Comparison of ENCODE assay signal across 24 mouse cellular contexts in genomic region chr9:99437781-99438565, GRCm38 (mm10). TPM values are rescaled to one million over a fixed set of nuclear protein-coding genes. Genes with fewer than 3 reads are reported as not detected.
A peak's percentile ranks its signal among the peaks of the same experiment; 100 is the strongest.
DNase-seq lines count a peak whose midpoint lies in the region; ATAC-seq and TF ChIP-seq lines count a peak whose summit lies in the region.
"Had no signal": no experiment of that assay in that cellular context is flagged by ENCODE, and none has a peak within 500 bp of the region (broad histone marks: within the 10 kb centered on the region; RNA-seq: fewer than 3 reads in every experiment).

No protein-coding gene starts in this region.

- no peak for ATAC-seq in heart, postnatal 0 days (ENCODE audit: insufficient read depth, low read depth)
- no peak for ATAC-seq in lung, postnatal 0 days
- ATAC-seq: CD4-positive, CD25-positive, alpha-beta regulatory T cell, adult 4 months had no signal

- no peak overlapping the region for H3ac ChIP-seq in myocyte (ENCODE audit: control insufficient read depth, insufficient read length)

- intact Hi-C loops in heart, postnatal 25 days (cut with DNase I), result loop anchor here (5.0 kb wide), 2 partner anchors 61 to 196 kb away; partner anchors contain the start of gene Cep70

- TF ChIP-seq EP300 in heart, postnatal 0 days (IDR thresholded peaks at IDR 0.05; ENCODE audit: low read depth), result no peak
- TF ChIP-seq EP300 in lung, postnatal 0 days (IDR thresholded peaks at IDR 0.05), result no peak

- H3K4me1 ChIP-seq in heart, postnatal 0 days (ENCODE audit: control insufficient read depth, insufficient read depth), result peaks cover 5% of the 10 kb centered on the region; the same call in 1 of the 2 replicates
- peaks cover 8% of the 10 kb centered on the region; the same call in 1 of the 2 replicates for H3K4me1 ChIP-seq in lung, postnatal 0 days (ENCODE audit: insufficient read depth, low read depth, low read length)

- no peaks in the 10 kb centered on the region for H3K9me3 ChIP-seq in heart, postnatal 0 days (replicated peaks; ENCODE audit: control insufficient read depth, low read length)
- H3K9me3 ChIP-seq in lung, postnatal 0 days (ENCODE audit: low read length), result no peaks in the 10 kb centered on the region
- H3K9me3 ChIP-seq: embryonic facial prominence, embryonic 13.5 days; hindbrain, embryonic 15.5 days; limb, embryonic 15.5 days; midbrain, embryonic 10.5 days; stomach, embryonic 15.5 days had no signal

- peak; percentile 25 for DNase-seq in cerebellum, adult 11-12 months
- no peak for DNase-seq in cerebellum, postnatal 14 days
- no peak for DNase-seq in heart, postnatal 0 days (ENCODE audit: low spot score)
- DNase-seq in heart, postnatal 25 days (ENCODE audit: low spot score), result no peak
- DNase-seq in lung, postnatal 0 days (ENCODE audit: low spot score), result no peak
- DNase-seq in lung, postnatal 10 days, result no peak
- no peak for DNase-seq in spleen, adult 12 weeks (ENCODE audit: low spot score)
- DNase-seq: adrenal gland, postnatal 10 days; gastrocnemius, postnatal 25 days; kidney, adult 18-20 months; kidney, postnatal 10 days; lung, postnatal 4 days; right cerebral cortex, adult 18-20 months had no signal

- no peaks in the 10 kb centered on the region for H3K36me3 ChIP-seq in heart, postnatal 0 days (replicated peaks; ENCODE audit: control insufficient read depth, insufficient read depth, low read length)
- no peaks in the 10 kb centered on the region for H3K36me3 ChIP-seq in lung, postnatal 0 days (ENCODE audit: insufficient read depth, low read length)
- no peaks in the 10 kb centered on the region for H3K36me3 ChIP-seq in myocyte (ENCODE audit: control insufficient read depth, insufficient read depth)
- H3K36me3 ChIP-seq: embryonic facial prominence, embryonic 13.5 days; hindbrain, embryonic 15.5 days; limb, embryonic 15.5 days; midbrain, embryonic 10.5 days; stomach, embryonic 15.5 days had no signal

- H3K4me2 ChIP-seq in heart, postnatal 0 days (ENCODE audit: low read depth, low read length), result peak overlapping the region; percentile 94; the same call in 1 of the 2 replicates
- H3K4me2 ChIP-seq in lung, postnatal 0 days (replicated peaks; ENCODE audit: low read depth, low read length), result 0 out of 2 replicates have a peak overlapping the region, but pooled peaks have one; percentile 66
- no peak overlapping the region for H3K4me2 ChIP-seq in myocyte (ENCODE audit: low read depth)

- H3K27ac ChIP-seq in heart, postnatal 0 days (ENCODE audit: low read depth), result no peak overlapping the region
- no peak overlapping the region for H3K27ac ChIP-seq in lung, postnatal 0 days (ENCODE audit: low read length)
- H3K27ac ChIP-seq: midbrain, embryonic 10.5 days; stomach, embryonic 15.5 days had no signal

- peaks cover 2% of the 10 kb centered on the region for H3K79me2 ChIP-seq in myocyte (ENCODE audit: control insufficient read depth, insufficient read depth)

- H3K27me3 ChIP-seq in heart, postnatal 0 days (ENCODE audit: control insufficient read depth, insufficient read depth, low read length), result peaks cover 11% of the 10 kb centered on the region; the same call in 1 of the 2 replicates
- H3K27me3 ChIP-seq in lung, postnatal 0 days (replicated peaks; ENCODE audit: insufficient read depth, low read length), result no peaks in the 10 kb centered on the region
- H3K27me3 ChIP-seq in myocyte (ENCODE audit: control insufficient read depth, insufficient read depth, insufficient read length), result no peaks in the 10 kb centered on the region
- H3K27me3 ChIP-seq: hindbrain, embryonic 15.5 days had no signal

- no peak for TF ChIP-seq POLR2A in myocyte (IDR thresholded peaks at IDR 0.05; ENCODE audit: insufficient read length, low read depth)

- 74% methylated on average over 12 of the region's 12 CpGs for WGBS in heart, postnatal 0 days
- WGBS in lung, postnatal 0 days, result 67% methylated on average over 12 of the region's 12 CpGs

- no peak for TF ChIP-seq CTCF in heart, postnatal 0 days (IDR thresholded peaks at IDR 0.05; ENCODE audit: low read depth)
- TF ChIP-seq CTCF in lung, postnatal 0 days (IDR thresholded peaks at IDR 0.05), result no peak

- H3K4me3 ChIP-seq in heart, postnatal 0 days (ENCODE audit: low read depth, low read length), result no peak overlapping the region
- no peak overlapping the region for H3K4me3 ChIP-seq in lung, postnatal 0 days (ENCODE audit: low read depth, low read length)
- peak overlapping the region; percentile 57 for H3K4me3 ChIP-seq in myocyte

- no peak overlapping the region for H3K9ac ChIP-seq in heart, postnatal 0 days (replicated peaks; ENCODE audit: low read depth, low read length)
- H3K9ac ChIP-seq in lung, postnatal 0 days (replicated peaks; ENCODE audit: low read depth), result no peak overlapping the region
- H3K9ac ChIP-seq: hindbrain, embryonic 15.5 days; limb, embryonic 15.5 days had no signal

TF ChIP-seq in myocyte, 11 proteins besides CTCF, POLR2A, EP300 and RAD21:
- TF ChIP-seq MYOG (IDR thresholded peaks at IDR 0.05; ENCODE audit: control insufficient read depth in 1 of 3, insufficient read depth in 1 of 3, insufficient read length in 2 of 3, low read depth in 2 of 3), result no peak
- no peak for TF ChIP-seq E2F4 (IDR thresholded peaks at IDR 0.05; ENCODE audit: insufficient read depth)
- TF ChIP-seq USF1 (IDR thresholded peaks at IDR 0.05; ENCODE audit: low read depth), result no peak
- no peak for TF ChIP-seq TCF3 (IDR thresholded peaks at IDR 0.05; ENCODE audit: insufficient read length, low read depth)
- TF ChIP-seq TCF12 (IDR thresholded peaks at IDR 0.05; ENCODE audit: insufficient read depth, poor library complexity, severe bottlenecking), result no peak
- no peak for TF ChIP-seq POLR2AphosphoS2 (IDR thresholded peaks at IDR 0.05; ENCODE audit: insufficient read length, low read depth)
- no peak for TF ChIP-seq REST (IDR thresholded peaks at IDR 0.05; ENCODE audit: insufficient read depth, insufficient read length)
- TF ChIP-seq MYOD1 (IDR thresholded peaks at IDR 0.05; ENCODE audit: control insufficient read depth in 1 of 3, insufficient read length in 2 of 3, low read depth in 2 of 3), result no peak
- no peak for TF ChIP-seq CEBPB (IDR thresholded peaks at IDR 0.05; ENCODE audit: insufficient read depth, poor library complexity, severe bottlenecking)
- no peak for TF ChIP-seq MAX (IDR thresholded peaks at IDR 0.05; ENCODE audit: low read depth)
- no peak for TF ChIP-seq SRF (IDR thresholded peaks at IDR 0.05; ENCODE audit: control insufficient read depth, insufficient read length, low read depth)

RNA-seq across cellular contexts. Expression of gene Mras, which starts 0.8 kb away (rescaled TPM):
- total RNA-seq in heart, postnatal 0 days (2014; rRNA removed; ENCODE audit: low replicate concordance), result 13.8 and 15.8 TPM in 2 replicates
- polyA plus RNA-seq in heart, postnatal 0 days (2015; fragmentation: Nextera tagmentation; extraction: Ambion mirVana), result 11.9 and 13.0 TPM in 2 replicates
- 1 to 10 TPM; 4.8 to 6.8 TPM for total RNA-seq in heart, postnatal 25 days (2021)
- 13.9 and 22.4 TPM in 2 replicates for polyA plus RNA-seq in lung, postnatal 0 days (2015; fragmentation: Nextera tagmentation; extraction: Ambion mirVana)
- polyA plus RNA-seq in myocyte (2012; fragmentation: generic; extraction: Trizol), result 18.8 TPM
- total RNA-seq: MEL had no signal
- polyA plus RNA-seq: CD4-positive, CD25-positive, alpha-beta regulatory T cell, adult 4 months had no signal

RNA-seq across cellular contexts. Expression of gene Nme9, which starts 13.3 kb away (rescaled TPM):
- not detected in 2 replicates for total RNA-seq in heart, postnatal 0 days (2014; rRNA removed; ENCODE audit: low replicate concordance)
- 0.18 and 0.93 TPM in 2 replicates for polyA plus RNA-seq in heart, postnatal 0 days (2015; fragmentation: Nextera tagmentation; extraction: Ambion mirVana)
- total RNA-seq in heart, postnatal 25 days (2021), result not detected
- polyA plus RNA-seq in lung, postnatal 0 days (2015; fragmentation: Nextera tagmentation; extraction: Ambion mirVana), result 17.1 and 19.2 TPM in 2 replicates
- polyA plus RNA-seq in myocyte (2012; fragmentation: generic; extraction: Trizol), result not detected
- total RNA-seq: adrenal gland, postnatal 10 days; common myeloid progenitor, adult 5-6 weeks; gastrocnemius, postnatal 25 days had no signal
- polyA plus RNA-seq: CD4-positive, CD25-positive, alpha-beta regulatory T cell, adult 4 months; embryonic facial prominence, embryonic 13.5 days; frontal cortex, adult 2 months; limb, embryonic 15.5 days; liver, embryonic 16.5 days; midbrain, embryonic 10.5 days had no signal
